ENCODE assay signal across 17 mouse cellular contexts in the genomic region with DNA sequence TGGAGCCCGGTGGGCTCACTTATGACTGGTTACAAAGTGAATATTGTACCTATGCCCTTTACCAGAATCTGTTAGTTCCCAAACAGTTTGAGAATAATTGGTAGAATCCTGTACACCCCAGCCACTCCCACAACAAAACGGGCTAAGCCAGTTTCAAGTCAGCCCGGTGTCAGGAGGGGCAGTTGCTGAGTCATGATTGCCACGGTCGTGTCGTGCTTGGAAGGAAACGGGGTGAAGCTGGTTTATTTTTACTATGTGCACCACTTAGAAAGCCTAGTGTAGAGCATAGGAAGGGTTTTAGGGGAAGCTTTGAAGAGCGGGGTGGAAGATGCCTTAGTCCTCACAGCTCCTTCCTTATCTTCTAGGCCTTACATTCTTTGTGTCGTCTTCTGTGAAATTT. TPM values are rescaled to one million over a fixed set of nuclear protein-coding genes. Genes with fewer than 3 reads are reported as not detected.
DNase-seq lines count a peak whose midpoint lies in the region; ATAC-seq and TF ChIP-seq lines count a peak whose summit lies in the region.
"Had no signal": no experiment of that assay in that cellular context is flagged by ENCODE, and none has a peak within 500 bp of the region (broad histone marks: within the 10 kb centered on the region; RNA-seq: fewer than 3 reads in every experiment).

No protein-coding gene starts in this region.

- intact Hi-C loops in gastrocnemius, postnatal 36 days (cut with DNase I): loop anchor here (10.0 kb wide), 1 partner anchor 284 kb away; no protein-coding TSS in a partner anchor

- no peak overlapping the region for H3K4me3 ChIP-seq in lung, adult 2 months (replicated peaks; ENCODE audit: extremely low read depth, low read depth, low read length)
- H3K4me3 ChIP-seq in ES-Bruce4 (ENCODE audit: low read depth, low read length): no peak overlapping the region
- H3K4me3 ChIP-seq in heart, embryonic 10.5 days: no peak overlapping the region
- H3K4me3 ChIP-seq: forebrain, embryonic 13.5 days; heart, embryonic 15.5 days; hindbrain, embryonic 15.5 days; neural tube, embryonic 12.5 days had no signal

- 28% methylated on average over 9 of the region's 9 CpGs for WGBS in lung, adult 2 months
- WGBS in heart, embryonic 10.5 days: 50% methylated on average over 9 of the region's 9 CpGs

- TF ChIP-seq CTCF in lung, adult 2 months (IDR thresholded peaks at IDR 0.05; ENCODE audit: insufficient read depth, low read length): no peak
- TF ChIP-seq CTCF in ES-Bruce4 (IDR thresholded peaks at IDR 0.05; ENCODE audit: low read depth, low read length): no peak

- no peaks in the 10 kb centered on the region for H3K9me3 ChIP-seq in ES-Bruce4 (replicated peaks; ENCODE audit: control insufficient read depth, insufficient read depth, low read length, poor library complexity, severe bottlenecking)
- no peaks in the 10 kb centered on the region for H3K9me3 ChIP-seq in heart, embryonic 10.5 days
- H3K9me3 ChIP-seq: forebrain, embryonic 13.5 days; heart, embryonic 15.5 days; hindbrain, embryonic 15.5 days; neural tube, embryonic 12.5 days had no signal

- H3K36me3 ChIP-seq in ES-Bruce4 (ENCODE audit: control insufficient read depth, insufficient read depth, low read length, poor library complexity, severe bottlenecking): no peaks in the 10 kb centered on the region
- H3K36me3 ChIP-seq in heart, embryonic 10.5 days: no peaks in the 10 kb centered on the region
- H3K36me3 ChIP-seq: heart, embryonic 15.5 days; hindbrain, embryonic 15.5 days; neural tube, embryonic 12.5 days had no signal

- peak overlapping the region; percentile 58 for H3K27ac ChIP-seq in ES-Bruce4 (ENCODE audit: insufficient read depth, low read length)
- H3K27ac ChIP-seq in heart, embryonic 10.5 days: no peak overlapping the region
- H3K27ac ChIP-seq: forebrain, embryonic 13.5 days; heart, embryonic 15.5 days; hindbrain, embryonic 15.5 days; liver, embryonic 14.5 days; neural tube, embryonic 12.5 days had no signal

- no peak for TF ChIP-seq POLR2A in lung, adult 2 months (IDR thresholded peaks at IDR 0.05; ENCODE audit: borderline replicate concordance, extremely low read depth, low read depth, low read length)
- no peak for TF ChIP-seq POLR2A in ES-Bruce4 (IDR thresholded peaks at IDR 0.05; ENCODE audit: insufficient read depth, low read length)

- peak; percentile 14 for DNase-seq in lung, adult 2 months
- DNase-seq in lung, postnatal 10 days: no peak
- DNase-seq in c-Kit-positive CD71-negative TER-119-negative erythroid progenitor cells, embryonic 14.5 days (ENCODE audit: low read depth): peak; percentile 34
- no peak for DNase-seq in gastrocnemius, postnatal 36 days
- DNase-seq in B cell, adult 2 months: no peak
- no peak for DNase-seq in heart, embryonic 10.5 days (ENCODE audit: low spot score)
- DNase-seq: cerebellum, adult 2 months; gastrocnemius, postnatal 10 days; kidney, adult 2 months; midbrain, embryonic 14.5 days had no signal

- TF ChIP-seq EP300 in ES-Bruce4 (IDR thresholded peaks at IDR 0.05; ENCODE audit: insufficient read depth, low read depth, low read length): peak; percentile 72; the same call in 1 of the 2 replicates

- no peaks in the 10 kb centered on the region for H3K27me3 ChIP-seq in ES-Bruce4 (ENCODE audit: control insufficient read depth, insufficient read depth, low read length, poor library complexity, severe bottlenecking)
- H3K27me3 ChIP-seq in heart, embryonic 10.5 days (ENCODE audit: insufficient read depth, poor library complexity, severe bottlenecking): no peaks in the 10 kb centered on the region
- H3K27me3 ChIP-seq: forebrain, embryonic 13.5 days; heart, embryonic 15.5 days; hindbrain, embryonic 15.5 days; neural tube, embryonic 12.5 days had no signal

- H3K9ac ChIP-seq in ES-Bruce4 (ENCODE audit: low read depth, poor library complexity, severe bottlenecking): no peak overlapping the region
- H3K9ac ChIP-seq: forebrain, embryonic 13.5 days; heart, embryonic 15.5 days; hindbrain, embryonic 15.5 days; liver, embryonic 14.5 days; neural tube, embryonic 12.5 days had no signal

- ATAC-seq in megakaryocyte progenitor cell, adult 5-6 weeks (replicated peaks; ENCODE audit: poor library complexity): peak; percentile 88
- ATAC-seq: forebrain, embryonic 13.5 days had no signal

- no peaks in the 10 kb centered on the region; the same call in 1 of the 2 replicates for H3K4me1 ChIP-seq in lung, adult 2 months (ENCODE audit: control insufficient read depth, insufficient read depth, low read length)
- H3K4me1 ChIP-seq in ES-Bruce4 (ENCODE audit: control insufficient read depth, insufficient read depth, low read length): no peaks in the 10 kb centered on the region
- H3K4me1 ChIP-seq in heart, embryonic 10.5 days: no peaks in the 10 kb centered on the region; the same call in 1 of the 2 replicates
- H3K4me1 ChIP-seq: forebrain, embryonic 13.5 days; heart, embryonic 15.5 days; hindbrain, embryonic 15.5 days; neural tube, embryonic 12.5 days had no signal

RNA-seq across cellular contexts. Expression of gene Wdr1, which starts 25.9 kb away (rescaled TPM):
- 135 and 165 TPM in 2 replicates for polyA plus RNA-seq in lung, adult 2 months (2012; rRNA removed)
- polyA plus RNA-seq in ES-Bruce4 (2011; ENCODE audit: insufficient read depth, insufficient read length, low read depth, missing spikeins): 73.0 and 79.0 TPM in 2 replicates
- total RNA-seq in megakaryocyte progenitor cell, adult 5-6 weeks (2015): 127 and 134 TPM in 2 replicates
- total RNA-seq in megakaryocyte progenitor cell, adult 5-6 weeks (2017): 209 TPM in 2 replicates
- 10 to 100 TPM; 54.1 to 58.0 TPM for total RNA-seq in gastrocnemius, postnatal 36 days (2021)
- polyA plus RNA-seq in heart, embryonic 10.5 days (2016; fragmentation: Nextera tagmentation; extraction: Ambion mirVana): 243 and 286 TPM in 2 replicates

Comparison
In these comparisons a context has a peak if more than half of its experiments do, and no peak if none do; other contexts are left out.
1. DNase-seq: peak in lung, adult 2 months (single experiment) and c-Kit-positive CD71-negative TER-119-negative erythroid progenitor cells, embryonic 14.5 days (single experiment); none in lung, postnatal 10 days (single experiment), gastrocnemius, postnatal 36 days (0 of 2), B cell, adult 2 months (0 of 2) and heart, embryonic 10.5 days (single experiment).